Mouse (Mus musculus) midbrain, postnatal 0 days (tissue): ENCODE results near the gene Rrp15. TPM values are rescaled to one million over a fixed set of nuclear protein-coding genes. Genes with fewer than 3 reads are reported as not detected.
A peak's percentile ranks its signal among the peaks of the same experiment; 100 is the strongest.

Source experiments
- ATAC-seq: fragments of 200-750 bp; cut with Nextera tagmentation; 2 replicates; pipeline ENCODE4 v1.8.0; 2017; ENCODE audit warnings: moderate number of reproducible peaks, mild to moderate bottlenecking, moderate TSS enrichment, moderate library complexity; ENCODE audit not compliant: low FRiP score
- DNase-seq: peaks from one replicate; pipeline ENCODE4 v3.0.0-alpha.2; 2015; ENCODE audit warnings: low spot score
- H3K27ac ChIP-seq: fragments of 300-500 bp; sonication (generic); 2 replicates; pipeline ENCODE4 v1.5.1; 2014; ENCODE audit warnings: low read depth, mild to moderate bottlenecking, low read length, mixed read lengths
- H3K27me3 ChIP-seq: fragments of 300-500 bp; sonication (generic); 2 replicates; pipeline ENCODE4 v1.6.1; 2014; ENCODE audit warnings: low read length, control low read depth, mixed read lengths; ENCODE audit not compliant: insufficient read depth
- H3K36me3 ChIP-seq: fragments of 300-500 bp; sonication (generic); 2 replicates; pipeline ENCODE4 v1.6.1; 2014; ENCODE audit warnings: low read length, control low read depth, mixed read lengths; ENCODE audit not compliant: insufficient read depth
- H3K4me1 ChIP-seq: fragments of 300-500 bp; sonication (generic); 2 replicates; pipeline ENCODE4 v1.6.1; 2014; ENCODE audit warnings: mild to moderate bottlenecking, control low read depth, antibody characterized with exemption, low read length, mixed read lengths; ENCODE audit not compliant: insufficient read depth
- H3K4me2 ChIP-seq: fragments of 300-500 bp; sonication (generic); 2 replicates; pipeline ENCODE4 v1.6.1; 2014; ENCODE audit warnings: low read depth, mild to moderate bottlenecking, low read length, mixed read lengths; ENCODE audit not compliant: poor library complexity, severe bottlenecking
- H3K4me3 ChIP-seq: fragments of 300-500 bp; sonication (generic); 2 replicates; pipeline ENCODE4 v1.5.1; 2014; ENCODE audit warnings: low read depth, mild to moderate bottlenecking, low read length, moderate library complexity
- H3K9ac ChIP-seq: fragments of 300-500 bp; sonication (generic); replicated peaks from 2 replicates; pipeline ENCODE4 v1.6.1; 2014; ENCODE audit warnings: mild to moderate bottlenecking, low read length, moderate library complexity, mixed read lengths; ENCODE audit not compliant: poor library complexity, severe bottlenecking
- H3K9me3 ChIP-seq: fragments of 300-500 bp; sonication (generic); 2 replicates; pipeline ENCODE4 v1.6.1; 2016; ENCODE audit warnings: low read length, control low read depth
- CTCF ChIP-seq: IDR thresholded peaks from 2 replicates; pipeline ENCODE4 v1.5.1; 2016; ENCODE audit warnings: antibody characterized with exemption, mild to moderate bottlenecking
- WGBS: fragments of 180-500 bp; shearing (Covaris S2); extraction: QIAGEN DNeasy Blood & Tissue Kit; methylation state at CpG from one replicate; pipeline ENCODE4 v1.1.7; 2014; 5-methylcytosine and 5-hydroxymethylcytosine counted together
- polyA plus RNA-seq: library from polyadenylated mRNA; unstranded; fragments of >200 nt; fragmentation: Nextera tagmentation; extraction: Ambion mirVana; gene quantifications from 2 replicates; pipeline ENCODE4 v1.2.1, GENCODE M21; 2015
- total RNA-seq: library from RNA; depleted of rRNA; stranded (reverse); fragments of >200 nt; gene quantifications from 2 replicates; pipeline ENCODE4 v1.2.3, GENCODE M21; 2014

The Rrp15 gene
- total and polyA plus RNA-seq, 2 experiments from 2014 or later, result 15.7 to 19.7 TPM

DNA sequence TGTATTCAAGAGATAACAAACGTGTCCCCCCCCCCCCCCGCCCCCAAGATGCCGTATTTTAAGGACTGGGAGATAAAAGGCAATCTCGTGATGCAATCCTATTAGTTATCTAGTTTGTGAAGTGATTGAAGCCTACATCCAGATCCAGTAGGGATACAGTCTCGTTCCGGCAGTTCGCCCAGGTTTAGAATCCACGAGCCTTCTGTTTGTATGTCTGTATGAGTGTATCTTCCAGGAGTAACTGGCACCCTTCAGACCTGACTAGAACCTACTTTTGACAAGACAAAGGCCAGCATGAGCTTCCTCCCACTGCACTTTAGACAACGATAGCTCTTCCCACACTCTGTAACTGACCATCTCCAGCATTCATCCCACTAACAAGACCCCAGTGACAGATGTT is 57.5 kb downstream of the Rrp15 start:
- DNase-seq (no peak), ATAC-seq (no peak)
- H3K4me2 ChIP-seq, result no peak overlapping the region

DNA sequence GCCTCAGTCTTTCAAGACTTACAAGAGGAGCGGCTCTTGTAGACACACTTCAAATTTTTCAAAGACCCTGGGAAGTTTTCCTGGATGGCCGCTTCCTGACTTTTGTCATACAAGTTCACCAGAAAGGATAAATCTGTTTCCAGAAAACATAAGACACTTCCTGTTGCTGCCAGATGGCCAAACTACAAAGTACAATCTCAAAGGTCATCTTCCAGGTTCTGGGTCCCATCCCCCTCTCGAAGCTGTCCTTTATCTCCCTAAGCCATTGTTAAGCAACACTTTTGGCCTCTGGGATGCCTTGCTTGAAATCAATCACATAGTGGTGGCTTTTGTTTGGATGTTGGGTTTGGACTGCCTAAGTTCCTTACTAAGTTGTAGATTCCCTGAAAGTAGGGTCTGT is 65.1 kb downstream of the Rrp15 start:
- Histone ChIP-seq H3K4me2 (no peak overlapping the region), H3K9me3 (no peaks in the 10 kb centered on the region), H3K9ac (no peak overlapping the region), H3K36me3 (no peaks in the 10 kb centered on the region), H3K27me3 (no peaks in the 10 kb centered on the region), H3K27ac (no peak overlapping the region), H3K4me1 (no peaks in the 10 kb centered on the region), H3K4me3 (no peak overlapping the region)
- ATAC-seq (no peak), DNase-seq (no peak)
- WGBS, result 93% methylated on average over 3 of the region's 3 CpGs
- no peak for TF ChIP-seq CTCF

More for the DNA sequence above, 57.5 kb downstream of the Rrp15 start:
- Histone ChIP-seq H3K4me1 (no peaks in the 10 kb centered on the region), H3K9ac (no peak overlapping the region), H3K9me3 (no peaks in the 10 kb centered on the region), H3K27ac (no peak overlapping the region), H3K36me3 (no peaks in the 10 kb centered on the region), H3K4me3 (no peak overlapping the region), H3K27me3 (no peaks in the 10 kb centered on the region)
- TF ChIP-seq CTCF, result no peak
- WGBS, result 81% methylated on average over 9 of the region's 9 CpGs

DNA sequence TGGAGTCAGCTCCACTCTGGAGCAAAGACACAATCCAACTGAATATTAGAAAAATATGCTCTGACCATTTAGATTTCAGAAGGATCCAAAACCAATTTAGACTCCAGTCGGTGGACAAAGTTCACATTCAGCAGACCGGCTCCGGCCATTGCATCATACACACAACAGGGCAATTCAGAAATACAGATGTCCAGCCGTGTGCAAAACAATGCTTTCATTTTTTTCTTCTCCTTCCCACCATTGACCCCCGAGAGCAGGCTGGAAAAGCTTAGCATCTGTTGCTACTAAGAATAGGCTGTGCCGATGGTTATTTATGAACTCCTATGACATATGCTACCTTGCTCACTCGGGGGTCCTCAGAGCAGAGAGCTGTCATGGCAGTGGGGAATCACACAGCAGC is 66.6 kb downstream of the Rrp15 start:
- Histone ChIP-seq H3K9me3 (no peaks in the 10 kb centered on the region), H3K4me3 (no peak overlapping the region), H3K27ac (no peak overlapping the region), H3K9ac (no peak overlapping the region), H3K27me3 (no peaks in the 10 kb centered on the region), H3K4me1 (no peaks in the 10 kb centered on the region), H3K4me2 (no peak overlapping the region), H3K36me3 (no peaks in the 10 kb centered on the region)
- ATAC-seq, result no peak
- 37% methylated on average over 7 of the region's 7 CpGs for WGBS
- peak; percentile 27 for DNase-seq
- no peak for TF ChIP-seq CTCF

DNA sequence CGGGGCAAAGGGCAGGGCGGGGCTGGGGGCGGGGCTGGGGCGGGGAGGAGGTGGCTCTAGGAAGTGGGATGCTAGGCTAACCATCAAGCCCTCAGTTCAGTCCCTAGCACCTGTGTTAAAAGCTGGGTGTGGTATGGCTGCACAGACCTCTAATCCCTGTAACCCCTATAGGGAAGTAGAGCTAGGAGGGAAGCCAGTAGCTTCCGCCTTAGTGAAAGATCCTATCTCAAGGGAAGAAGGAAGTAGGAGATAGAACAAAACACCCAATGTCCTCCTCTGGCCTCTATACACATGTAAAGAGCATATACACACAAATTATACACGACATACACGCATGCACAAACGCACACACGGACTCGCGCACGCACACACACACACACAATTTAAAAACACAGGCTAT is 71.5 kb downstream of the Rrp15 start:
- 84% methylated on average over 12 of the region's 12 CpGs for WGBS
- DNase-seq, result no peak
- no peak overlapping the region for H3K27ac ChIP-seq
- no peak for TF ChIP-seq CTCF
- no peak overlapping the region for H3K9ac ChIP-seq
- no peaks in the 10 kb centered on the region for H3K27me3 ChIP-seq
- H3K36me3 ChIP-seq, result no peaks in the 10 kb centered on the region
- H3K4me3 ChIP-seq, result no peak overlapping the region
- H3K4me2 ChIP-seq, result no peak overlapping the region
- no peak for ATAC-seq
- H3K9me3 ChIP-seq, result no peaks in the 10 kb centered on the region
- H3K4me1 ChIP-seq, result no peaks in the 10 kb centered on the region

DNA sequence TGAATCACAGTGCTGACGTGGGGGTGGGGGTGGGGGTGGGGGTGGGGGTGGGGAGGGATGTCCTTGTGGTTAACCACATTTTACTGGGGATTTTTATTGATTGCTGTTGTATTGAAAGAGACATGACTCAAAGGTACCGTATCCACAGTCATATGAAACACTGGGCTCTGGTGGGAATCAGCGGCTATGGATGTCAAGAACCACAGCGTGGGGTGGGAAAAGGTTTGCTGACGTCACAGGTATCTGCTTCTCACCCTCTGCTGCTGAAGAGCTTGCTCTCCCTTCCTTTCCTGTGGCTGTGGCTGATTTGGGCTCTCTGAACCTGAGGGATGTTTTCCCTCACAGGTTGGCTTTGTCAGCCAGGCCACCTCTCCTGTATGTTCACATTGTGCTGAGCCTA is 73.0 kb downstream of the Rrp15 start:
- Histone ChIP-seq H3K9me3 (no peaks in the 10 kb centered on the region), H3K27me3 (no peaks in the 10 kb centered on the region), H3K27ac (no peak overlapping the region), H3K4me1 (no peaks in the 10 kb centered on the region), H3K4me2 (no peak overlapping the region), H3K9ac (no peak overlapping the region), H3K4me3 (no peak overlapping the region), H3K36me3 (no peaks in the 10 kb centered on the region)
- ATAC-seq (no peak), DNase-seq (no peak)
- 64% methylated on average over 5 of the region's 5 CpGs for WGBS
- TF ChIP-seq CTCF, result no peak

DNA sequence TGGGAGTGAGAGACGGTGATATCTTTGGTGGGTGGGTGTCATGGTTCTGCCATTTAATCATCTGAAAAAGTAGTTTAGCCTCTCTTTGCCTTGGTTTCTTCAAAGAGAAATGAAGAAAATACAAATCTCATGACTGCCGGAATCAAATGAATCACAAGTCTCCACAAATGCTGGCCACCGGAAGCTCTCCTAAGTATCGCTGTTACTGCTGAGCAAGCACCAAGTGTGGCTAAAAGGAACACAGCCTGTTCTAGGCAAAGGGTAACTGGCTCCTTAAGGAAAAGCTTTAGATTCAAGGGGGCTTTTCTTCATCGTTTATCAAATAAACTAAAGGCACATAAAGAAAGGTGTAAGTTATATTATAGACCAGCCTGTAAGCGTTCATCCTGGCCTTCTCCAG is 73.9 kb downstream of the Rrp15 start:
- no peak overlapping the region for H3K4me2 ChIP-seq
- H3K27ac ChIP-seq, result no peak overlapping the region
- H3K9ac ChIP-seq, result no peak overlapping the region
- WGBS, result 79% methylated on average over 6 of the region's 6 CpGs
- no peaks in the 10 kb centered on the region for H3K27me3 ChIP-seq
- H3K9me3 ChIP-seq, result no peaks in the 10 kb centered on the region
- no peaks in the 10 kb centered on the region for H3K4me1 ChIP-seq
- ATAC-seq (no peak), DNase-seq (no peak)
- no peaks in the 10 kb centered on the region for H3K36me3 ChIP-seq
- TF ChIP-seq CTCF, result no peak
- H3K4me3 ChIP-seq, result no peak overlapping the region
